Mouse (Mus musculus): ENCODE measurements around the gene Gm20379.

The Gm20379 gene

GRCm38 (mm10) chr13:92336857-92337256 is 31.1 kb downstream of the Gm20379 start:
- intact Hi-C loops (cut with DNase I): loop anchor here (1.0 kb wide), 1 partner anchor 429 kb away; no protein-coding TSS in a partner anchor

GRCm38 (mm10) chr13:92337773-92338462 is 32.1 kb downstream of the Gm20379 start:
- intact Hi-C loops (cut with DNase I): loop anchor here (1.0 kb wide), 1 partner anchor 430 kb away; no protein-coding TSS in a partner anchor

GRCm38 (mm10) chr13:92339787-92340186 is 34.0 kb downstream of the Gm20379 start:
- intact Hi-C loops (cut with DNase I): no loop called here

GRCm38 (mm10) chr13:92344033-92344432 is 38.3 kb downstream of the Gm20379 start:
- intact Hi-C loops (cut with DNase I): no loop called here

- intact Hi-C loops (cut with DNase I): no loop called here
Measured at GRCm38 (mm10) chr13:92346338-92346737, 40.6 kb downstream of the Gm20379 start.

- intact Hi-C loops (cut with DNase I): no loop called here
Measured at GRCm38 (mm10) chr13:92351100-92351499, 45.3 kb downstream of the Gm20379 start.

- intact Hi-C loops (cut with DNase I): no loop called here
Measured at GRCm38 (mm10) chr13:92353956-92354355, 48.2 kb downstream of the Gm20379 start.

GRCm38 (mm10) chr13:92354456-92355271 is 48.9 kb downstream of the Gm20379 start, which contains the start of the genes Dhfr and Msh3:
Gene Dhfr (plus strand): TSS chr13:92354726.
Gene Msh3 (minus strand): TSS chr13:92355003.
- intact Hi-C loops (cut with DNase I): no loop called here

GRCm38 (mm10) chr13:92355272-92355643 is 49.5 kb downstream of the Gm20379 start:
- intact Hi-C loops (cut with DNase I): no loop called here

GRCm38 (mm10) chr13:92356376-92356775 is 50.6 kb downstream of the Gm20379 start:
- intact Hi-C loops (cut with DNase I): loop anchor here (2.0 kb wide), 1 partner anchor 126 kb away; no protein-coding TSS in a partner anchor

Measured in adrenal gland (tissue).